Mouse (Mus musculus): ENCODE results near the gene Sprn. TPM values are rescaled to one million over a fixed set of nuclear protein-coding genes. Genes with fewer than 3 reads are reported as not detected.

Sprn gene
- polyA plus RNA-seq, 1 experiment = 0.16 TPM

DNA sequence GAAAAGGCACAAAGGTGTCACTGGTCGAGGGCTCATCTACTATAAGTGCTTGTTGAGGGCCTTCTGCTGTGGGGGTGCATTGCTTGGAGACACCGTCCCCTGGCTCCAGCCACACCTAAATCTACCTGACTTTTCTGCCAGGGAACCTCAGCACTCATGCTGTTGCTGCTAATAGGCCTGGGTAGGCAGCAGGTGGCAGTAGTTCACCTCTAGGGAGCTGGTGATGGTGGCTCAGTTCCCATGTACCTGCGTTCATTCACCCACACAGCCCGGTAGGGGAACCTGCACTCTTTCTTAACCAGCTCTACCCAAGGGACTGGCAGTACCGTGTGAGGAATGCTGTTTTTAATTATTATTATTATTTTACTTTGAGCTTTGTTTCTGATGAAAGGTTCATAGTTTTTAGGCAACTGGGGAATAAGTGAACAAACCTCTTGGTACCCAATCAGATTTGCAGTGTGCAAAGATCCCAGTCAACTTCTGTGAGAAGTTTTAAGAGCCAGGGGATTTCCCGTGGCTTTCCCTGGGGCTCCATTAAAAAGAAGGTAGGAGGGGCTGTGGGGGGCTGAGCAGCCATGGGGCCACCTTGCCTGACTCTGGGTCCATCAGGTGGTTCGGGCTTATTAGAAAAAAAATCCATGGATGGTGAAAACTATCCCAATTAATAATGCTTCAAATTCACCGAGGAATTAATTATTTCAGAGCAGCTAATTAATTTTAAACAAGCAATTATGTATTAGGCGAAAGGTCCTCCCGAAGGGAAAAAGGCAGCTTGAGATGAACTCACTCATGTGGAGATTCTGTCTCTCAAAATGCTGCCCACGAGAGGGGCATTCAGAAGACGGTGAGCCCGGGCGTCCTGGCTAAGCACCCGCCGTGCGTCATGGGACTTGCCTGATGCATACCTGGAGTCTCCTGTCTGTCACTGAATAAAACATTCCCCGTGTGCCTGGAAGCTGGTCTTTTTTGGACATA, 32.3 kb upstream of the Sprn start:
- no peak overlapping the region for H3K4me3 ChIP-seq (ENCODE audit: insufficient read depth, low read length)
- TF ChIP-seq CTCF (IDR thresholded peaks at IDR 0.05; ENCODE audit: borderline replicate concordance, insufficient read depth, low read length) (no peak), POLR2A (IDR thresholded peaks at IDR 0.05; ENCODE audit: low read depth, low read length) (no peak)
- no peaks in the 10 kb centered on the region for H3K4me1 ChIP-seq (ENCODE audit: control insufficient read depth, insufficient read depth, low read length)
- no peak overlapping the region for H3K27ac ChIP-seq (ENCODE audit: insufficient read depth, low read length)

DNA sequence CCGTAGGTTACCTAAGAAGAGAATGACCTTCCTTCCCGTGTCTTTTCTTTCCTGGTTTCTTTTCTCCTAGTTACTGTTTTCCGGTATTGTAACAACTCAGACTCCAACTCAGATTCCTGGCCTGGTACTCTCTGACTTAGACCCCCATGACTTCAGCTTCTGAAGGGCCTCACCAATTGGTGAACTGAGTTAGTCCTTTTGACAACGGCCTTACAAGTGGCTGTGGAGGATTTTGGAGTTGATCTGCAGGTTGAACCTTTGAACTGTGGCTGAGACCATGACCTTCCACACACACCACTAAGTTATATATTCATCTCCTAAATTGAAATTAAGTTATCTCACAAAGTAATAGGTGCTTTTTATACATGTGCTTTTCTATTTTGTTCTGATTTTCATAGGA, 29.5 kb upstream of the Sprn start:
- Histone ChIP-seq H3K4me1 (ENCODE audit: control insufficient read depth, insufficient read depth, low read length) (no peaks in the 10 kb centered on the region), H3K27ac (ENCODE audit: insufficient read depth, low read length) (no peak overlapping the region), H3K4me3 (ENCODE audit: insufficient read depth, low read length) (no peak overlapping the region)
- TF ChIP-seq POLR2A (IDR thresholded peaks at IDR 0.05; ENCODE audit: low read depth, low read length) (no peak), CTCF (IDR thresholded peaks at IDR 0.05; ENCODE audit: borderline replicate concordance, insufficient read depth, low read length) (no peak)

DNA sequence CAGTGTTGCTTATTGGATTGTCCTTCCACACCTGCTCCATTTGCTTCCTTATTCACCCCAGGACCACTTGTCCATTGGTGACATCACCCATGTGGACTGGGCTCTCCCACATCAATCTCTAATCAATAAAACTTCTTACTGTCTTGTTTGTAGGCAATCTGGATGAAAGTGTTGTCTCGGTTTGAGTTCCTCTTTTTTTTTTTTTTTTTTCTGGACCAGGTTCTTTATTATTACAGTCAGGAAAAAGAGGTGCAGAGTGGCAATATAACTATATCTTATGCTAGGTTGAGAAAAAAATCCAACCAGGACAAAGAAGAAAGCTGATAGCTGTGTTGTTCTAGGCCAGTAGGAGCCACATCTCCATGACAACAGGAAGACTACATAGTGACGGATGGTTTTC, 26.0 kb upstream of the Sprn start:
- no peak overlapping the region for H3K4me3 ChIP-seq (ENCODE audit: insufficient read depth, low read length)
- TF ChIP-seq POLR2A (IDR thresholded peaks at IDR 0.05; ENCODE audit: low read depth, low read length) (no peak), CTCF (IDR thresholded peaks at IDR 0.05; ENCODE audit: borderline replicate concordance, insufficient read depth, low read length) (no peak)
- H3K4me1 ChIP-seq (ENCODE audit: control insufficient read depth, insufficient read depth, low read length) = no peaks in the 10 kb centered on the region
- no peak overlapping the region for H3K27ac ChIP-seq (ENCODE audit: insufficient read depth, low read length)

DNA sequence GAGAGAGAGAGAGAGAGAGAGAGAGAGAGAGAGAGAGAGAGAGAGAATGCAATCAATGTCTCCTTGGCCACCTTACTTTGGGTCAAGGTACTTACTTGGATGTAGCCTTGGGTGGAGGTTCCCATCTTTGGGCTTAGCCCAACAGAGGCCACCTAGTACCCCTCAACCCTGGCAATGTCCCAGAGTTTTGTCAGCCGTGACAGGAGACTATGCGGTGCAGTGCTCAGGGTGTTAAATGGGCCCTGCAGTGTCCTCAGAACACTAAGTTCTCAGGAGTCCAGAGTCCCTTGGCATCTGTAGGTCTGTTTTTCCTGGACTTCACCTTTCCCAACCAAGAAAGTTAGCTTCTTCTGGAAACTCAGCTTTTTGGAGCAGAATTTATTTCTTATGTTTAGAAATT, 24.5 kb upstream of the Sprn start:
- no peaks in the 10 kb centered on the region for H3K4me1 ChIP-seq (ENCODE audit: control insufficient read depth, insufficient read depth, low read length)
- H3K27ac ChIP-seq (ENCODE audit: insufficient read depth, low read length) = no peak overlapping the region
- no peak overlapping the region for H3K4me3 ChIP-seq (ENCODE audit: insufficient read depth, low read length)
- TF ChIP-seq POLR2A (IDR thresholded peaks at IDR 0.05; ENCODE audit: low read depth, low read length) = no peak
- TF ChIP-seq CTCF (IDR thresholded peaks at IDR 0.05; ENCODE audit: borderline replicate concordance, insufficient read depth, low read length) = no peak

DNA sequence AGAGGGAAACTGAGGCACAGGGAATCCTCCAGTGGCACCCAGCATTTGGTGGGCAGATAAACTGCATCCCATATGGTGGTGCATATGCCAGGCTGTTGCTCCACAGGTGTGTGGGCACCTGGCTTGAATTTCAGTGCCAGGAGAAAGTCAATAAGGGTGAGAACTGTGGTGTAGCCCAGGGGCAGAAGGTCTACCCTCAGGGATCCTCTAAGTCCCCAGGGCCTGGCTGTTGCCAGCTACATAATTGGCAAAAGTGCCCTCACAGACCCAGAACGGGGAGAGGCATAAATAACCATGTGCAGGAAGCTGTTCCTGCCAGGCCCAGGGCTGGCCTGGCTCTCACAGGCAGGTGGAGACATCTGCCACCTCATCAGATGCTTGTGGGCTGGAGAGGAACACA, 18.3 kb upstream of the Sprn start, which contains the start of gene Olfr523:
Olfr523 (plus strand) TSS at position 282 of the 400 bp plus-strand sequence.
- TF ChIP-seq CTCF (IDR thresholded peaks at IDR 0.05; ENCODE audit: borderline replicate concordance, insufficient read depth, low read length) = no peak
- Histone ChIP-seq H3K4me3 (ENCODE audit: insufficient read depth, low read length) (no peak within 1 kb of the TSS), H3K27ac (ENCODE audit: insufficient read depth, low read length) (no peak within 1 kb of the TSS), H3K4me1 (ENCODE audit: control insufficient read depth, insufficient read depth, low read length) (no peaks in the 10 kb centered on the region)

DNA sequence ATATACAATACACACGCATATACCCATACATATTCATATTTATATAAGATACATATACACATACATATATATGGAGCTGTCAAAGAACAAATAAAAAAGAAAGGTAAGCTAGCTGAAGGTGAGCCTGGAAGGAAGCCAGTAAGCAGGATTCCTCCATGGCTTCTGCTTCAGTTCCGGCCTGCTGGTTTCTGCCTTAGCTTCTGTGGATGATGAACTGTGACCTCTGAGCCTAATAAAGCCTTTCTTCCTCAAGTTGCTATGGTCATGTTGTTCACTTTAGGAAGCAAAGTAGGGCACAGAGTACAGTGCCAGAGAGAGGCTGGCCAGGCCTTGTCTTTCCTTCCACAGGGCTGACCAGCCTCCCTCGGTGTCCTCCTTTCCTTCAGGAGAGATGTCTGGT, 16.2 kb upstream of the Sprn start:
- no peak for TF ChIP-seq POLR2A (IDR thresholded peaks at IDR 0.05; ENCODE audit: low read depth, low read length)
- TF ChIP-seq CTCF (IDR thresholded peaks at IDR 0.05; ENCODE audit: borderline replicate concordance, insufficient read depth, low read length) = no peak
- no peak overlapping the region for H3K27ac ChIP-seq (ENCODE audit: insufficient read depth, low read length)
- H3K4me1 ChIP-seq (ENCODE audit: control insufficient read depth, insufficient read depth, low read length) = no peaks in the 10 kb centered on the region
- no peak overlapping the region for H3K4me3 ChIP-seq (ENCODE audit: insufficient read depth, low read length)

DNA sequence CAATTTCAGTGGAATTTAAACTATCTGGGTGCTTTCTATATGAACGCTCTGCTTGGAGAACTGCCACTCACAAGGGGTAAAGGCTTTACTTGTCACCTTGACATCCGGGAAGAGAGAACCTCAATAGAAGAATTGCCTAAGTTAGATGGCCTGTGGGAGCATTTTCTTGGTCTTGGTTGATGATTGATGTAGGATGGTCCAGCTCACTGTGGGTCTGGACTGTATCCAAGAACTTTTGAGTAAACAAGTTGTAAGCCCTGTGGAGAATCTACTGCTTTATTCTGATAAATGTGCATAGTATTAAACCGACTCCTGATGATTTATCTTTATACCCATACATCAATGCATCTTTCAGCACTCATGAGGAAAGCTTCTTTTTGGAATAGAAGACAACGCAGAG, 14.7 kb upstream of the Sprn start:
- H3K4me3 ChIP-seq (ENCODE audit: insufficient read depth, low read length) = no peak overlapping the region
- no peak overlapping the region for H3K27ac ChIP-seq (ENCODE audit: insufficient read depth, low read length)
- TF ChIP-seq POLR2A (IDR thresholded peaks at IDR 0.05; ENCODE audit: low read depth, low read length) = no peak
- TF ChIP-seq CTCF (IDR thresholded peaks at IDR 0.05; ENCODE audit: borderline replicate concordance, insufficient read depth, low read length) = no peak
- H3K4me1 ChIP-seq (ENCODE audit: control insufficient read depth, insufficient read depth, low read length) = no peaks in the 10 kb centered on the region

DNA sequence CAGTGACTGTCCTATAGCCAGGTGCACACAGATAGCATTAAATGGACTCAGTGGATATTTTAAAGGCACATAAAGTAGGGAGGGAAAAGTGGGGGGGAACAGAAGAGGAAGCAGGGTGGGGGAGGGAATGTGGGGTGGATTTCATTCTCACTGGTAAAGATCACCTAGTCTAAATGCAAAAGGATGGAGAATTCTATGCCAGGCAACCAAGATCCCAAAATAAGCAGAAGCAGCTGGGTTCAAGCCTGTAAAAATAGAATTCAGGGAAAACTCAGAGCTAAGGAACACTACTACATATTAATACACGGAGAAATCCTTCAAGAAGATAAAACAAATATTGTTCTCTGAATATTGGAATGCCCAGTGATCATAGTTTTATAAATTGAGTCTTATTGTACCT, 13.3 kb upstream of the Sprn start:
- Histone ChIP-seq H3K4me3 (ENCODE audit: insufficient read depth, low read length) (no peak overlapping the region), H3K4me1 (ENCODE audit: control insufficient read depth, insufficient read depth, low read length) (no peaks in the 10 kb centered on the region), H3K27ac (ENCODE audit: insufficient read depth, low read length) (no peak overlapping the region)
- TF ChIP-seq POLR2A (IDR thresholded peaks at IDR 0.05; ENCODE audit: low read depth, low read length) (no peak), CTCF (IDR thresholded peaks at IDR 0.05; ENCODE audit: borderline replicate concordance, insufficient read depth, low read length) (no peak)

DNA sequence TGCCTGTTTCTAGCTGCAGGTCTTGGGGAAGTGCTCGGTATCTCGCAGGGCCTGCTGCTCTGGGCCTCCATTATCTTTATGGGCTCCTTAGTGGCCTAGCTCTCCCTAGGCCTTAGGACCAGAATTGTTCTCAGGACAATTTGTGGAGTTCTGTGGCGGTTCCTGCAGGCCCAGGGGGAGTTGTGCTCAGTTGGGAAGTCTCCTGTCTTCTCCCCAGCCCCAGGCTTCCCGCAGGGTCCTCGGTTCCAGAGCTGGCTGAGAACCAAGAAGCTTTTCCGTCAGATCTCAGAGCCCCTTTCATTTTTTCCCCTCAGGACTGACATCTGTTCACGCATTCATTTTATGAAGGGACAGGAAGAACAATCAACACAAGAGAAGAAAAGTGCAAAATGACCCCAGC, 10.0 kb upstream of the Sprn start, which contains the start of gene Olfr522:
Olfr522 (minus strand) TSS at position 101 of the 400 bp plus-strand sequence.
- Histone ChIP-seq H3K4me3 (ENCODE audit: insufficient read depth, low read length) (no peak within 1 kb of the TSS), H3K27ac (ENCODE audit: insufficient read depth, low read length) (no peak within 1 kb of the TSS), H3K4me1 (ENCODE audit: control insufficient read depth, insufficient read depth, low read length) (no peaks in the 10 kb centered on the region)
- TF ChIP-seq CTCF (IDR thresholded peaks at IDR 0.05; ENCODE audit: borderline replicate concordance, insufficient read depth, low read length) = no peak
- no peak for TF ChIP-seq POLR2A (IDR thresholded peaks at IDR 0.05; ENCODE audit: low read depth, low read length)

DNA sequence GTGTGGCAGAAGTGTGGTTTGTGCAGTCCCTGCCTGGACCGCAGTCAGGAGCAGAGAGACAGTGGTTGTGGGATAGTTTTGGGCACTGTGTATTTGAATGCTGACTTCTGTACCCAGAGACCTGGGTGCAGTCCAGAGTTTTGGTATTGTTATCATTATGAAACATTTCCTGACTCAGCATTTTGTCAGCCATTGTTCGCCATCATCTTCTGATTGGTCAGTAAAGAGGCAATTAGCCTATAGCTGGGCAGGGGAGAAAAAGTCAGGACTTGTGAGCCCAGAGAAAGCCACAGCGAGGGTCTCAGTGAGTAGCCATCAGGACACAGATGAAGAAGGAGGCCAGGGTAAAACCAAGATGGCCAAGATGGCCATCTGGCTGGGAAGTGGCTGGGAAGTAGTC, 5.7 kb upstream of the Sprn start:
- Histone ChIP-seq H3K4me1 (ENCODE audit: control insufficient read depth, insufficient read depth, low read length) (no peaks in the 10 kb centered on the region), H3K4me3 (ENCODE audit: insufficient read depth, low read length) (no peak overlapping the region), H3K27ac (ENCODE audit: insufficient read depth, low read length) (no peak overlapping the region)
- TF ChIP-seq CTCF (IDR thresholded peaks at IDR 0.05; ENCODE audit: borderline replicate concordance, insufficient read depth, low read length) (no peak), POLR2A (IDR thresholded peaks at IDR 0.05; ENCODE audit: low read depth, low read length) (no peak)
